10 mouse cellular contexts compared by ENCODE assay signal in the genomic region with DNA sequence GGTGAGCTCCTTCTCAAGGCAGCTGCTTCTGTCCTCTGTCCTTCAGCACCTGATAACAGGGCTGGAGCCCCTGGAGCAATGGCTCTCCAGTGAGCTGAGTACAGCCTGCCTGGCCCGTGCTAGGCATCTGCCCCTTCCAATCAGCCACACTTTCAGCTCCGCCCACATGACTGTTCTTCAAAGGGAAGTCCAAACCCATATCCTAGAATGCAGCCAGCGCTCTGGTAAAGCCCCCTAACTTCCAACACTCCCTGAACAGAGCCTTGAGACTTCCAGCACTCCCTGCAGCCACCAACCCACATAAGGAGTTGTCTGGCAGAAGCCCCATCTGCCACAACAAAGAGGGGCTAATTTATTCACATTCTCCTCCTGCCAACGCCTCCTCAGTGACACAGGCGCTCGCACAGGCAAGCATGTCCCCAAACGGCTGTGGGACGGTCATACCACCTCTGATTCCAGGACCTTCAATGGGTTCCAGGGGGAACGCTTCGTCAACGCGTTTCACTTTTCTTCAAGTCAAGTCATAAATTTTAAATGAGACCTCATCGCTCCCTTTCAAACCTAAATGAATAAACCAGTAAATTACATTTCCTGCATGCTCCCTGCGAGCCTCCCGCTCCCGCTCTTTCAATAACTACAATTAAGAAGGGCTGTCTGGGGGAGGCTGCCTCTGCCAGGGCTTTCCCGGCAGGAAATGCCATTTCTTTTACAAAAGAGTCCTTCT. TPM values are rescaled to one million over a fixed set of nuclear protein-coding genes. Genes with fewer than 3 reads are reported as not detected.
DNase-seq lines count a peak whose midpoint lies in the region; ATAC-seq and TF ChIP-seq lines count a peak whose summit lies in the region.
"Had no signal": no experiment of that assay in that cellular context is flagged by ENCODE, and none has a peak within 500 bp of the region (broad histone marks: within the 10 kb centered on the region; RNA-seq: fewer than 3 reads in every experiment).

No protein-coding gene starts in this region.

- no peak for TF ChIP-seq CTCF in kidney, postnatal 0 days (IDR thresholded peaks at IDR 0.05; ENCODE audit: low read depth)

- H3K9ac ChIP-seq in kidney, postnatal 0 days (ENCODE audit: low read depth, low read length): 0 out of 2 replicates have a peak overlapping the region, but pooled peaks have one; percentile 46
- peak overlapping the region; percentile 21; the same call in 1 of the 2 replicates for H3K9ac ChIP-seq in embryonic facial prominence, embryonic 14.5 days (ENCODE audit: low read depth, low read length)
- H3K9ac ChIP-seq in limb, embryonic 12.5 days (replicated peaks): no peak overlapping the region; the same call in 1 of the 2 replicates
- H3K9ac ChIP-seq in midbrain, embryonic 12.5 days (replicated peaks): peak overlapping the region; percentile 38

- ATAC-seq in kidney, postnatal 0 days (replicated peaks; ENCODE audit: low FRiP score, low read depth): no peak
- peak; percentile 60; the same call in 1 of the 2 replicates for ATAC-seq in embryonic facial prominence, embryonic 14.5 days (ENCODE audit: low read depth)
- peak; percentile 68 for ATAC-seq in limb, embryonic 12.5 days (ENCODE audit: insufficient number of reproducible peaks, insufficient read depth, low FRiP score, low TSS enrichment, low read depth)
- ATAC-seq in midbrain, embryonic 12.5 days (ENCODE audit: low FRiP score, low read depth): peak; percentile 64

- peaks cover 8% of the 10 kb centered on the region for H3K27me3 ChIP-seq in kidney, postnatal 0 days (ENCODE audit: insufficient read depth, low read length)
- peaks cover 19% of the 10 kb centered on the region for H3K27me3 ChIP-seq in embryonic facial prominence, embryonic 14.5 days (replicated peaks; ENCODE audit: control insufficient read depth, insufficient read depth, low read length)
- H3K27me3 ChIP-seq in limb, embryonic 12.5 days: peaks cover 32% of the 10 kb centered on the region
- peaks cover 17% of the 10 kb centered on the region for H3K27me3 ChIP-seq in midbrain, embryonic 12.5 days

- no peaks in the 10 kb centered on the region for H3K9me3 ChIP-seq in kidney, postnatal 0 days (replicated peaks; ENCODE audit: low read length)
- no peaks in the 10 kb centered on the region for H3K9me3 ChIP-seq in embryonic facial prominence, embryonic 14.5 days (ENCODE audit: control insufficient read depth, low read length)
- no peaks in the 10 kb centered on the region for H3K9me3 ChIP-seq in limb, embryonic 12.5 days
- no peaks in the 10 kb centered on the region for H3K9me3 ChIP-seq in midbrain, embryonic 12.5 days
- H3K9me3 ChIP-seq: G1E had no signal

- intact Hi-C loops in heart, postnatal 10 days (cut with DNase I): loop anchor here (5.0 kb wide), 2 partner anchors 402 to 532 kb away; no protein-coding TSS in a partner anchor

- H3K4me2 ChIP-seq in kidney, postnatal 0 days (ENCODE audit: low read length): peak overlapping the region; percentile 64
- H3K4me2 ChIP-seq in embryonic facial prominence, embryonic 14.5 days (ENCODE audit: low read depth, low read length): peak overlapping the region; percentile 52
- peak overlapping the region; percentile 67 for H3K4me2 ChIP-seq in limb, embryonic 12.5 days
- peak overlapping the region; percentile 45 for H3K4me2 ChIP-seq in midbrain, embryonic 12.5 days (replicated peaks)

- H3K36me3 ChIP-seq in kidney, postnatal 0 days (ENCODE audit: insufficient read depth, low read length): no peaks in the 10 kb centered on the region
- H3K36me3 ChIP-seq in embryonic facial prominence, embryonic 14.5 days (ENCODE audit: control insufficient read depth, insufficient read depth, low read length): no peaks in the 10 kb centered on the region
- no peaks in the 10 kb centered on the region for H3K36me3 ChIP-seq in limb, embryonic 12.5 days
- peaks cover 10% of the 10 kb centered on the region; the same call in 1 of the 2 replicates for H3K36me3 ChIP-seq in midbrain, embryonic 12.5 days
- H3K36me3 ChIP-seq: G1E had no signal

- peaks cover 13% of the 10 kb centered on the region for H3K4me1 ChIP-seq in kidney, postnatal 0 days (replicated peaks; ENCODE audit: insufficient read depth, low read length)
- 0 out of 2 replicates have a peak, but pooled peaks cover 5% of the 10 kb centered on the region for H3K4me1 ChIP-seq in embryonic facial prominence, embryonic 14.5 days (ENCODE audit: control insufficient read depth, insufficient read depth, low read length)
- peaks cover 38% of the 10 kb centered on the region for H3K4me1 ChIP-seq in limb, embryonic 12.5 days (replicated peaks)
- H3K4me1 ChIP-seq in midbrain, embryonic 12.5 days: peaks cover 82% of the 10 kb centered on the region

- H3K4me3 ChIP-seq in kidney, postnatal 0 days (replicated peaks; ENCODE audit: low read depth, low read length): peak overlapping the region; percentile 26
- H3K4me3 ChIP-seq in embryonic facial prominence, embryonic 14.5 days (ENCODE audit: low read depth, low read length): peak overlapping the region; percentile 24
- peak overlapping the region; percentile 30 for H3K4me3 ChIP-seq in limb, embryonic 12.5 days (replicated peaks)
- peak overlapping the region; percentile 9 for H3K4me3 ChIP-seq in midbrain, embryonic 12.5 days

- 0 out of 2 replicates have a peak overlapping the region, but pooled peaks have one; percentile 19 for H3K27ac ChIP-seq in kidney, postnatal 0 days
- H3K27ac ChIP-seq in embryonic facial prominence, embryonic 14.5 days (replicated peaks; ENCODE audit: low read depth, low read length): peak overlapping the region; percentile 4; the same call in 1 of the 2 replicates
- peak overlapping the region; percentile 83 for H3K27ac ChIP-seq in limb, embryonic 12.5 days
- peak overlapping the region; percentile 97 for H3K27ac ChIP-seq in midbrain, embryonic 12.5 days (replicated peaks)

- under 1% methylated on average over 17 of the region's 17 CpGs for WGBS in kidney, postnatal 0 days
- 3% methylated on average over 17 of the region's 17 CpGs for WGBS in embryonic facial prominence, embryonic 14.5 days
- under 1% methylated on average over 17 of the region's 17 CpGs for WGBS in limb, embryonic 12.5 days
- 2% methylated on average over 17 of the region's 17 CpGs for WGBS in midbrain, embryonic 12.5 days

- peak; percentile 70 for DNase-seq in kidney, postnatal 0 days (ENCODE audit: low spot score)
- DNase-seq in kidney, adult 9 months: no peak
- peak; percentile 79 for DNase-seq in embryonic facial prominence, embryonic 14.5 days (ENCODE audit: low spot score)
- DNase-seq in heart, postnatal 10 days: peak; percentile 71 to 74
- DNase-seq in urinary bladder, postnatal 25 days (ENCODE audit: low spot score): no peak
- DNase-seq in ovary, postnatal 14 days (ENCODE audit: low spot score): no peak

RNA-seq across cellular contexts. Expression of gene Igfbpl1, which starts 7.4 kb away (rescaled TPM):
- polyA plus RNA-seq in kidney, postnatal 0 days (2015; fragmentation: Nextera tagmentation; extraction: Ambion mirVana): 0.04 TPM in 1 of 2 replicates, not detected in the other
- polyA plus RNA-seq in embryonic facial prominence, embryonic 14.5 days (2014; fragmentation: Nextera tagmentation; extraction: Ambion mirVana): 0.71 and 0.92 TPM in 2 replicates
- 1 to 10 TPM; 2.6 to 3.8 TPM for total RNA-seq in heart, postnatal 10 days (2021)
- polyA plus RNA-seq in limb, embryonic 12.5 days (2016; fragmentation: Nextera tagmentation; extraction: Ambion mirVana): 0.46 and 0.48 TPM in 2 replicates
- polyA plus RNA-seq in midbrain, embryonic 12.5 days (2016; fragmentation: Nextera tagmentation; extraction: Ambion mirVana): 63.3 and 69.5 TPM in 2 replicates
- total RNA-seq: liver, adult 2 months had no signal
- polyA plus RNA-seq: G1E; liver, adult 2 months had no signal

RNA-seq across cellular contexts. Expression of gene Aldh1b1, which starts 20.5 kb away (rescaled TPM):
- 9.7 and 12.1 TPM in 2 replicates for polyA plus RNA-seq in kidney, postnatal 0 days (2015; fragmentation: Nextera tagmentation; extraction: Ambion mirVana)
- 1.5 and 2.1 TPM in 2 replicates for polyA plus RNA-seq in embryonic facial prominence, embryonic 14.5 days (2014; fragmentation: Nextera tagmentation; extraction: Ambion mirVana)
- total RNA-seq in heart, postnatal 10 days (2021): 10 to 100 TPM; 44.4 to 45.5 TPM
- 1.2 and 1.3 TPM in 2 replicates for polyA plus RNA-seq in limb, embryonic 12.5 days (2016; fragmentation: Nextera tagmentation; extraction: Ambion mirVana)
- 8.6 and 9.0 TPM in 2 replicates for polyA plus RNA-seq in midbrain, embryonic 12.5 days (2016; fragmentation: Nextera tagmentation; extraction: Ambion mirVana)
- polyA plus RNA-seq: G1E had no signal

RNA-seq across cellular contexts. Expression of gene Stra6l, which starts 29.1 kb away (rescaled TPM):
- polyA plus RNA-seq in kidney, postnatal 0 days (2015; fragmentation: Nextera tagmentation; extraction: Ambion mirVana): 1.5 and 1.9 TPM in 2 replicates
- 0.20 and 0.47 TPM in 2 replicates for polyA plus RNA-seq in embryonic facial prominence, embryonic 14.5 days (2014; fragmentation: Nextera tagmentation; extraction: Ambion mirVana)
- not detected for total RNA-seq in heart, postnatal 10 days (2021)
- 1.7 and 2.0 TPM in 2 replicates for polyA plus RNA-seq in limb, embryonic 12.5 days (2016; fragmentation: Nextera tagmentation; extraction: Ambion mirVana)
- 0.81 and 1.3 TPM in 2 replicates for polyA plus RNA-seq in midbrain, embryonic 12.5 days (2016; fragmentation: Nextera tagmentation; extraction: Ambion mirVana)
- polyA plus RNA-seq: G1E had no signal

Comparison
In these comparisons a context has a peak if more than half of its experiments do, and no peak if none do; other contexts are left out.
1. DNase-seq: peak in kidney, postnatal 0 days (single experiment), embryonic facial prominence, embryonic 14.5 days (single experiment) and heart, postnatal 10 days (2 of 2); none in kidney, adult 9 months (single experiment), urinary bladder, postnatal 25 days (single experiment) and ovary, postnatal 14 days (single experiment).
2. H3K27ac ChIP-seq: peak in every context shown above with its lines; median percentile 97 in midbrain, embryonic 12.5 days; 83 in limb, embryonic 12.5 days; 19 in kidney, postnatal 0 days; 4 in embryonic facial prominence, embryonic 14.5 days.
3. RNA of gene Igfbpl1, which starts 7.4 kb away (polyA plus RNA-seq): 63.3 to 69.5 TPM in midbrain, embryonic 12.5 days; 0.71 to 0.92 TPM in embryonic facial prominence, embryonic 14.5 days, 0.46 to 0.48 TPM in limb, embryonic 12.5 days and 0.04 TPM in kidney, postnatal 0 days; every median in the first group is over 10 times any median in the second.
4. Peak in every context shown above with its lines, with median percentiles within 50 percentile points of each other: H3K4me2 ChIP-seq and H3K4me3 ChIP-seq.